Mouse (Mus musculus) gonadal fat pad, adult 2 months (tissue): ENCODE measurements around the gene Clint1. TPM values are rescaled to one million over a fixed set of nuclear protein-coding genes. Genes with fewer than 3 reads are reported as not detected.

Experiments
- DNase-seq: peaks from one replicate; pipeline ENCODE4 v3.0.0-alpha.2; 2012; ENCODE audit warnings: low read depth
- polyA plus RNA-seq: library from polyadenylated mRNA; depleted of rRNA; stranded (reverse); fragments of >200 nt; gene quantifications from 2 replicates; pipeline ENCODE4 v1.2.3, GENCODE M21; 2012

Gene Clint1
- polyA plus RNA-seq, 1 experiment, result 105 TPM

GRCm38 (mm10) chr11:45884029-45884428, 32.2 kb downstream of the Clint1 start:
- DNase-seq, result no peak

- DNase-seq, result no peak
These were observed 33.9 kb downstream of the Clint1 start for GRCm38 (mm10) chr11:45885606-45886230.

DNA sequence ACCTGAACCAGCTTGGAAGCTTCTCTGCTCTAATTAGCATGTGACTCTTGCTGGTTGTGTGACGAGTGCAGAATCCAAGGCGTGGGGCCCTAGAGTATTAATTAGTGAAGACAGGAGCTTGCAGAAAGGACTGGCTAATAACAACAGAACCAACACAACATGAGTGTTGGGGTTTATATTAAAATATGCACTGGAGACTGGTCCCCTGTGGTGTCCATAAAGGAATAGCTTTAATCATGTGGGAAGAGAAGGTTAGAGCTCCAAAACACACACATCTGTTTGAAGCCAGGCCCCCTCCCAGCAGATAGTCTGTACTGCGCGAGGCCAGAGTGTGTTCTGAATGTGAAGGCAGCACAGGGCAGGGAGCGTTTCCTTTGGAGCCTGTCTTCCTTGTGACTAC, 34.7 kb downstream of the Clint1 start:
- DNase-seq, result no peak

- DNase-seq, result no peak
These were observed 36.7 kb downstream of the Clint1 start for GRCm38 (mm10) chr11:45888471-45889030.

DNA sequence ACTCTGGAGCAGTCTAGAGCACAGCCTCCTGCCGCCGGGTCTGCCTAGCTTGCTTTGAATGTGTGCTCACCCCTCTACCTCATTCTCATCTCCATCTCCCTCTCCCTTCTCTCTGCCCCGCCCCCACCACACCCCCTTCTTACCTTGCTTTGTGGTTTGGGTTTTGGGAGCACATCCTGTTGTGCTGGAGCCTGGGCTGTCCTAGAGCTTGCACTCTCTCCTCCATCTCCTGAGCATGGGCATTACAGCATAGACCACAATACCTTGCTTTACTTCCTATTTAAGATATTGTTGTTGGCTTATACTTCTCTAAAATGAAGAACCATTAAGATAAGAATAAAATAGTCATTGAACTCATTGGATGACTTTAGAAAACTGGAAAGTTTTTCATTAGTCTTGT, 38.1 kb downstream of the Clint1 start:
- DNase-seq, result no peak

DNA sequence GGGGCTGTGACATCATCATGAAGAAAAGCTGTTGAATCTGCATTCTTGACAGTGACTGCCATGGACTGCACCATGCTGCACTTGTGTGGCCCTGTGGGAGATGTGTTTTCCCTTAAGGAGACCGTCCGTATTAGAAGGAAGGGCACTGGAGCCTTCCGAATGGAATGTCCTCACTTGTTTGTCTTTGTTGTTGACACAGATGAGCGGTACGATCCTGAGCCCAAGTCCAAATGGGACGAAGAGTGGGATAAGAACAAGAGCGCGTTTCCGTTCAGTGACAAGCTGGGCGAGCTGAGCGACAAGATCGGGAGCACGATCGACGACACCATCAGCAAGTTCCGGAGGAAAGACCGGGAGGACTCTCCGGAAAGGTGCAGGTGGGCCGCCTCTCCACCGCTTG, 38.6 kb downstream of the Clint1 start:
- no peak for DNase-seq

DNA sequence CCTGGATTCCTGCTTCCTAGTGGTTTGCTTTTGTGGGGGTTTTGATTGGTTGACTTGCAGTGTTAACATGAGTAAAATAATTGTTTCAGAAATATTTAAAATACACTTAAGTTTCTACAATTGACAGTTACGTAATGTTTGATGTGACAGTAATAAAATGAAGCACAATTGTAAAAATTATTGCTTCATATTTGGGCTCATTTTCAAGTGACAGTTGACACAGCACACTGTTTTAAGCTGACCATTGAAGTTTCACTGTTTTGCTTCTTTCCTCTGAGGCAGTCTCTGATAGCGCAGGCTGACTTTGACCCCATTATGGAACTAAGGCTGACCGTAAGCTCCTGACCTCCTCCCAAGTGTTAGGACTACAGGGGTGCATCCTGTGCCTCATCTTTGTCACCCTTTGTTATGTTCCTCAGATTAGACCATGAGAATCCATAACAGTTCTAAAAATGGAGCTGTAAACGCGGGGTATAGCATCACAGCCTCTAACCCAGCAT, 41.1 kb downstream of the Clint1 start:
- no peak for DNase-seq

DNA sequence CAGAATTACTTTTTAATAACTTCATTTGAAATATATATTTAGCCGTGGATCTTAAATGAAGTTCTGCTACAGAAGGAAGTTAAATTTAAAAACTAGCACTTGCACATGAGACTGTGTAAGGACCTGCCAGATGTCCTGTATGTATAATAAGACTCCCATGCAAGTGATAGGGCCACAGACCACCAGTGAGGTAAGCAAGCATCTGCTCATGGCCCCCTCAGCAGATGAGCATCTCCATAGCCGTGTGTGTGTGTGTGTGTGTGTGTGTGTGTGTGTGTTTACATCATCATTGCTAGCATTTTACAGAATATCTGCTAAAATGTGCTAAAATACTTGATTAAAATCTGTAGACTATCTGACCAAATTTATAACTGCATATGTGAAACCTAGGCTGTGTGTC, 45.5 kb downstream of the Clint1 start:
- no peak for DNase-seq

GRCm38 (mm10) chr11:45900233-45901015, 48.6 kb downstream of the Clint1 start:
- no peak for DNase-seq

DNA sequence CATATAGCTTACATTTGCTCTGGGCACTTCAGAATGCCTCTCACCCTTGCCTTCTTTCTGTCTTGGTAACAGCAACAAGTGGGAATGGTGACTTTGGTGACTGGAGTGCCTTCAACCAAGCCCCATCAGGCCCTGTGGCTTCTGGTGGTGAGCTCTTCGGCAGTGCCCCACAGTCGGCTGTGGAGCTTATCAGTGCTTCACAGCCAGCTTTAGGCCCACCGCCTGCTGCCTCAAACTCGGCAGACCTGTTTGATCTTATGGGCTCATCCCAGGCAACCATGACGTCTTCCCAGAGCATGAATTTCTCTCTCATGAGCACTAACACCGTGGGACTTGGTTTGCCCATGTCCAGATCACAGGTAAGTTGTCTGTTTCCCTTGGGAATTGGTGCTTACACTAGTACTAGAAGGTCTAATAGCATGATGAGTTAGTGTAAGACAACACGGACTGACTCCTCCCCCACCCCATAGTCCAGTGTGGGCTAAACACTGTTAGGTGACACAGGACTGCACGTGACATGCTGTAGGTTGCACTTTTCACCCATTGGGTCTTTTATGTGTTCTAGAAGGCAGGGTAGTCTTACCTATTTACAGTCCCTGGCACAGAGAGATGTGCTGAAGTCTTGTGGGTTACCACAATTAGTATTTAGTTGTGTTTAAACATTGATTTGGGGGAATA, 54.4 kb downstream of the Clint1 start:
- DNase-seq, result no peak

GRCm38 (mm10) chr11:45907301-45907700, 55.5 kb downstream of the Clint1 start:
- no peak for DNase-seq

- no peak for DNase-seq
These were observed 56.2 kb downstream of the Clint1 start for GRCm38 (mm10) chr11:45908070-45908469.

- DNase-seq, result no peak
These were observed 57.0 kb downstream of the Clint1 start for GRCm38 (mm10) chr11:45908894-45909293.

DNA sequence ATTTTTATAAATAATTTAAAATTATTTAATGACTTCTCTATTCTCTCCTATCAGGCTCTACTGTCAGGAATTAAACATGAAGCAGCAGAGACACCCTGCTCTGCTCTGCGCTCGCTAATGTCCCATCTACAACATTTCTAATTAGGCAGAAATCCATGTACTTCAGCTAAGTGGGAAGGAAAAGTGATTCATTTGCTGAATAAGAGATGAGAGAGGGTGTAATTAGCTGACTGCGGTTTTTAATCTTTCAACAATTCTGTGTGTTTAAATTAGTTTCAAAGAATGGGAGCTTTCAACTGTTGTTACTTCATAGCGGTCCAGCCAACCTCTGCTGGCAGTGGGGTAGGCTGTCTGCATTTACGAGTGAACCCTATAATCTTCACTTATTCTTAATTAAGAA, 58.9 kb downstream of the Clint1 start:
- no peak for DNase-seq

DNA sequence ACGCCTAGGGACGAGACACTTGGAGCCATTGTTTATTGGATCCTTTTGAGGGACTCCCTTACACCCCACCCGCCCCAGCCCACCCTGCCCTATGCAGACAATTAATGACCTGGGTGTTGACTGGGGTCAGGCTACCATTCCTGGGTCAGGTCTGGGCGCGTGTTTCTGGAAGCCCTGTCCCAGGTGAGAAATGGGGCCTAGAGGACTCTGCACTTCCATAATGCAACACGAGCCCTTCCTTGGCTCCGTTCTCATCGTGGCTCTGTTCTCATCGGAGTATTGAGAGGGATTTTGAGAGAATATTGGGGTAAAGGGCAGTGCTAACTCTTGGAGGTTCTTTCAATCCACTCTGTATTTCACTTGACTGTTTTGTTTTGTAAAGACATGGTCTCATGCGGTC, 64.3 kb downstream of the Clint1 start:
- no peak for DNase-seq

DNA sequence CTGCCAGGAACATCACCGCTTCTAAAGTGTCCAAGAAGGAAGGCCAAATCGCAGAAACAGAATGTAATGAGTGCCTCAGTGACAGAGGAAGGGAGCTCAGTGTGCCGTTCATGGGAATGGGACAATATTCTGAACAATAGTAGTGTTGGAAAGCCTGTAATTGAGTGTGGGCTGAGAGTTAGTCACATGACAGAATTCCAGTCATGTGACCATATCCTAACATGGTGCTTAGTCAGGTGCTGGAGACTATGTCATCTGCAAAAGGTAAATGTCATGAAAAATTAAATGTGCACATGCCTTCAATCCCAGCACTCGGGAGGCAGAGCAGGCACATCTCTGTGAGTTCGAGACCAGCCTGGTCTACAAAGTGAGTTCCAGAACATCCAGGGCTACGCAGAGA, 66.2 kb downstream of the Clint1 start:
- DNase-seq, result no peak

- no peak for DNase-seq
These were observed 67.0 kb downstream of the Clint1 start for GRCm38 (mm10) chr11:45918836-45919235.

- no peak for DNase-seq
These were observed 69.2 kb downstream of the Clint1 start for GRCm38 (mm10) chr11:45921026-45921425.

- DNase-seq, result no peak
These were observed 69.6 kb downstream of the Clint1 start for GRCm38 (mm10) chr11:45921480-45921898.

- DNase-seq, result no peak
These were observed 73.6 kb downstream of the Clint1 start for GRCm38 (mm10) chr11:45925436-45925835.

- DNase-seq, result no peak
These were observed 74.8 kb downstream of the Clint1 start for GRCm38 (mm10) chr11:45926640-45927082.

DNA sequence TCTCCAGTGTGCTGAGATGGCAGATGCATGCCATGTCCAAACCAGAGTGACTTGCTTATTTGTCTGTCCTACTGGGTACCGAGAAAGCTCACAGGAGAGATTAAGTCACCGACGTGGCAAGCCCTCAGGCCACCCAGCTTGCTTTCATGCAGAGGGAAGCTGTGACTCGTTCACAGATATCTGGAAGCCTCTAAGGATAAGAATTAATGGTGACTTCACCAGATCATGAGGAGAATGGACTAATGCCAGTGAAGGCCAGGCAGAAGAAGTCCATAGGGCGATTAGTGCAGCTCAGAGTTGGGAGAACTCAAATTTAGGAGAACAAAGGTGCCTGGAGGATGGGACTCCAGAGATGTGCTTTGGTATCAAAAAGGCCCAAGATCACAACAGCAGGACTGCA, 75.6 kb downstream of the Clint1 start:
- no peak for DNase-seq
